Mouse (Mus musculus): Measurements from ENCODE around the gene Tmem131.
"Not testable (repeated sequence)": the region's sequence is repeated elsewhere in the genome, so short reads cannot be mapped to it uniquely, and the experiment has no call there.

Gene Tmem131

DNA sequence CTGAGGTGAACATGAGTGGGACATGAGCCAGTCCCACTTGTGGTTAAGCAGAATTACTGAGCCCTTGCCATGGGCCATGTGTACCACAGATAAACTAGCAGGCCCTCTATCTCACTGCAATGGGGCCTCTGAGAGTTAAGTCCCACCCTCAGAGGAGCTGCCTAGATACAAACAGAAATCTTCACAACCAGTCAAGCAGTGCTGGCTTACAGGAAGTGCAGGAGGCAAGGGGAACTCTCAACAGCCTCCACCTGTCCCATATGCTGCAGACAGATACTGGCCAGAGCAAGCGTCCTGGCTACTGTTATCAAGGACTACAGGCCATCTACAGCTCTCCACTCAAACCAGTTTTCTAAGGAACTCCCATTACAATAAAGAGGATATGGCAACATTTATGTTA, 23.7 kb downstream of the Tmem131 start:
- no peak for DNase-seq (ENCODE audit: low read depth, low spot score)

DNA sequence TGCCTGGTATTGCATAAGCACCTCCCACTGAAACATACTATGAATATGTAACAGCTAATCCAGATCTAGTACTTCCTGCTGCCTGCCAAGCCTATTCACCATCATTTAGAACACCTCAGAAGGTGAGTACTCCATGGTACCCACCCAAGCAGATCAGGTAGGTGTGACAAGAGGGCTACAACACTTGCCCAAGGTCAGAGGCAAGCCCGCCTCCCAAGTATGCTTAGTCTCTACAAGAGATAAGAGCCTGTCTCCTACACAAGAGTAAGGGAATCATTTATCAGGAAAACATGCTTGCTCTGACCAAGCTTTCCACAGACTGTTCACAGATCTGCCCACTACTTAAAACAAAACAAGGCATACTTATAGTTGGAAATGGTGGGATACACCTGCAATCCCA, 26.0 kb downstream of the Tmem131 start:
- DNase-seq (ENCODE audit: low read depth, low spot score) = no peak

DNA sequence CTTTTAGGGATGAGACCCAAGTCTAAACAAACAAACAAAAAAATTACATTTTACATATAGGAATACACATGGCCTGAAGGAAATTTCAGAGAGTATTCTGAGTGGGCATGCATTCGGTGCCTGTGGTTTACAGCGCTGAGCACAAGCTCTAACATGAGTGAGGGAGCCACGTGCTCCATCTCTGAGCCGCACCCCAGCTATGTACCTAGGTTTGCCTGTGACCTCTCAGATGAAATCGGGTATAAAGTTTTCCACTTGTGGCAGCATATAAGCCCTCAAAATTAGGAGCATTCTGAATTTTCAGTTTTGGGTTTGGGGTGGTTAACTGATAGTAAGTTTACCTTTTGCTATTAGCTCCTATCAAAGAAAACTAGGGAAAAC, 28.3 kb downstream of the Tmem131 start:
- no peak for DNase-seq (ENCODE audit: low read depth, low spot score)

DNA sequence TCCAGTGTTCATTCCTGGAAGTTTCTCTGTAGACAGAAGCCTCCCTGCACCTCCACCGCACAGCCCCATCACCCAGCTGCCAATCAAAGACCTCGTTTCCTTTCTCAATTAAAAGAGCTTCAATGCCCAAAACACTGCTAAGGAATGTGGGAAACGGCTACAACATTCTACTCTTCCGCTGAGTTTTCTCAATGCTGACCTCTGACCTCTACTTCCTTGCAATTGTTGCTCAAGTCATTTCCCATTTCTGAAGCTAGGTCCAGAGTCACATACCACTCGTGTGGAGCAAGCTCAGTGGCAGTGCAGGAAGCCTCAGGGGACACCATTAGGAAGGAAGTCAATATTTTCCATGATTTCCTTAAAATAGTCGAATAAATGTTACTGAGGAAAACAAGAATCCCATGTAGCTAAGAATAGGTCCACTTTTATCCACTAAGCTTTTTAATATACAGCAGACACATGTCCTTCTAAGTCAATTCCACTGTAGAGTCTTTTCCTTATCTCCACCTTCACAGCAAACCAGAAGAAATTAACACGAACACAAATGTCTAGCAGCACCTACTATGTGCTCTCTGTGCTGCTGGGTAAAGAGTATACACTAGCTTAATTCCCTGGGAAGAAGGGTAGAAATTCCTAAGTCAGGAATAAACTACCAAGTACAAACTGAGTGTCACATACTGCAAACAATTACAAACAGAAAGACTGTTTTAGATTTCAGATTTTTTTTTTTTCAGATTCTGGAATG, 28.8 kb downstream of the Tmem131 start:
- no peak for DNase-seq (ENCODE audit: low read depth, low spot score)

DNA sequence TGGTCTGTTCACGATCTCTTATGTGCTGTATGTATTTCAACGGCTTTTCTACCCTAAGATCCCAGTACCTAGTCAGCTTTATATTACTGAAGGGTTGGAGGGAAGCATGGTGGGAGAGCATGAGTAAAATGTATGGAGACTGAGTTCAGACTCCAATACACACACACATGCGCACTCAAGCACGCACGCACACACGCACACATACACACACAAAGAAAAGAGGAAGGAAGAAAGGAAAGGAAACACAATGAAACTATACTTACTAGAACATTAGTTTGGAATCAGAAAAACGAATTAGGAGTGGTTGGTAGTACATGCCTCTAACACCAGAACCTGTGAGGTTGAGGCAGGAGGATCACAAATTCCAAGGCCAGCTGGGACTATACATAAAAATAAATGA, 29.7 kb downstream of the Tmem131 start:
- no peak for DNase-seq (ENCODE audit: low read depth, low spot score)

DNA sequence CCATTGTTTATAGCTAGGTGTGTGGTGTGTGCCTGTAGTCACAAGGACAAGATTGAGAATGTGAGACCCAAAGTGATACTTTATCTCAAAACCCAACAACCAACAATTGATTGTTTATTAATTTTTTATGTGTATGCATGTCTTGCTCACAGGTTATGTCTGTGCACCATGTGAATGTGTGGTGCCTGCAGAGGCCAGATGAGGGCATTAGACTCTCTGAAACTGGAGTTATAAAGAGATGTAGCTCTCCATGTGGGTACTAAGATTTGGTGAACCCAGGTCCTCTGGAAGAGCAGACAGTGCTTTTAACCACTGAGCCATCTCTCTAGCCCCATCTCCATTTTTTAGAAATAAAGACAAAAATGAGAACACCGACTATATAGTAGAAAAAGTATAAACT, 31.2 kb downstream of the Tmem131 start:
- DNase-seq (ENCODE audit: low read depth, low spot score) = no peak

DNA sequence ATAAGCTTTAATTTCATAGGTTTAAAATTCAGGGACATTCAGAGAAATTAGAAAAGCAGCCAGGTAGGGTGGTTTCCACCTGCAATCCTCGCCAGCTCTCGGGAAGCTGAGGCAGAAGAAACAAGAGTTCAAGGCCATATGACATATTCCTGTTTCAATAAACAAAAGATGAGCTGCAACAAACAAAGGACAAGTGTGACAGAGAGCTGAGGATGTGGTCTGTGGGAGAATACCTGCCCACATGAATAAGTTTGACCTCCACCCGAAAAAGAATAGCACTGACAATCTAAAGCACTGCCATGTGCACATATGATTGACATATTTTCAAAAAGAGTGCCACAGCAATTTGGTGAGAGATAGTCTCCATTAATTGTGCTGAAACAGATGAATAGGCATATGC, 31.9 kb downstream of the Tmem131 start:
- no peak for DNase-seq (ENCODE audit: low read depth, low spot score)

DNA sequence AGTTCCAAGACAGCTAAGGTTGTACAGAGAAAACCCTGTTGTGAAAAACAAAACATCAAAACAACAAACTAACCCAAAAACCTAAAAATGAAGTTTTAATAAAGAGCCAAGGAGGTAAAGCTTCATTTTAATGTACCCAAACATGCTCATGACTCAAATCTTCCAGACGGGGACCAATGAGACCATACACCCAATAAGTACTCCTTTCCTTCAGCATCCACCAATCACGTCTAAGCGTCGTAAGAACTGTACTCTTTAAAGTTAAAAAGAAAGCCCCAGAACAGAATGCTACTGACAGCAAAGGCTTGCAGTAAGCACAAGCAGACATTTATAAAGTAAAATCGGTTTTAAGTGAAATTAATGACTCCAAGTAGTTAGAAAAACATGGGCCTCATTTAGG, 33.1 kb downstream of the Tmem131 start:
- DNase-seq (ENCODE audit: low read depth, low spot score) = no peak

DNA sequence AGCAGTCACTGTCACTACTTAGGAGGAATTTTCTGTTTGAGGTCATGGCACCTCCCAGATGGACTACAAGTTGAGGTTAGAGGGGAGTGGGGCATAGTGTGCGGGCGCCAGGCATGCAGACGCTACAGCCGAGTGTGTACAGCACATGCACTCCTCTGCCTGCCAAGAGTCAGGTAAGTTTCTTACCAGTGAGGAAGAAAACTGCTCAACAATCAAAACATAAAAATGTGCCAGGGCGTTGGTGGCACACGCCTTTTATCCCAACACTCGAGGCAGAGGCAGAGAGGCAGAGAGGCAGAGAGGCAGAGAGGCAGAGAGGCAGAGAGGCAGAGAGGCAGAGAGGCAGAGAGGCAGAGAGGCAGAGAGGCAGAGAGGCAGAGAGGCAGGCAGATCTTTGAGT, 33.5 kb downstream of the Tmem131 start:
- not testable (repeated sequence) for DNase-seq (ENCODE audit: low read depth, low spot score)

DNA sequence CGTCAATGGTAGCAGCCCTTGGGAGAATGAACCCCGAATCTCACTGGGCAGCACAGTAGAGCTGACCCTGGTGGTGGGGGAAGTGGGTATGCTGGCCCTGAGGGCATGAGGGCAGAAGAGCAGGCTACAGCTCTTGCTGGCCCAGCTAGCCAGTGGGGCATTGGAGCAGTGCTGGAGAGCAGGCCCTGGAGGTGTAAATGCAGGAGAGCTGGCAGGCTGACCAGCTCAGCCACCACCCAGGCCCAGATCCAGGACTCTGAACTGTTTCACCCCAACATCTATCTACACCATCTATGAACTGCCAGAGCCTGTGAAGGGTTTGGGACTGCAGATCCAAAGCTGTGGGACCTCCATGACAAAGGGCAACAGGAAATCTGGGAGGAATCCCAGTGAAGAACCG, 38.2 kb downstream of the Tmem131 start:
- DNase-seq (ENCODE audit: low read depth, low spot score) = no peak

DNA sequence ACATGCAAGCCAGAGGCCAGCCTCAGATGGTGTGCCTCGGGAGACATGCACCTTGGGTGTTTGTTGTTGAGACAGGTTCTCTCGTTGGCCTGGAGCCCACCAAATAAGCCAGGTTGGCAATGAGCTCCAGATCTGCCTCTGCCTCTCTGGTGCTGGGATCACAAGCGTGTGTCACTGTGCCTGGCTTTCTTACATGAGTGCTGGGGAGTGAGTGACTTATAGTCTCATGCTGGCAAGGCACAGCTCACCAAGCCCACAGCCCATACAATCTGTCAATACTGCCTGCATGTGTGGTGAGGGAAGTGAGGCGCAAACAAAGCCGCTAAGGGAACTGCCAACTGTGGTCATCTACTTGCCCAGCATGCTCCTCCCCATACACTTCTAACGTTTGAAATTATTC, 39.0 kb downstream of the Tmem131 start:
- no peak for DNase-seq (ENCODE audit: low read depth, low spot score)

DNA sequence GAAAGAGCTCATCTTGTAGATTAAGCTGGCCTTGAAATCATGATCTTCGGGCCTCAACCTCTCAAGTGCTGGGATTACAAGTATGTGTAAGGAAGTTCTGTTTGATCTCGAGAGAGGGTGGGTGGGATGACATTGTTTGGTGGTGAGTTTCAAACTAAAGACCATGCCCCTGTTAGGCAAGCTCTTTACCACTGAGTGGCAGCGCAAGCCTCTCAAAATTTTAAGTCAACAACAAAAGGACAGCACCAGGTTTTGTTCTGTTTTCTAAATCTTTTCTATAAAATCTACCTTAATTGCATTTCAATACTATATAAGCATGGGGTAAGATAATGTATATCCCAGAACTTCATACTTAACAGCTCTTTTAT, 39.4 kb downstream of the Tmem131 start:
- DNase-seq (ENCODE audit: low read depth, low spot score) = no peak

DNA sequence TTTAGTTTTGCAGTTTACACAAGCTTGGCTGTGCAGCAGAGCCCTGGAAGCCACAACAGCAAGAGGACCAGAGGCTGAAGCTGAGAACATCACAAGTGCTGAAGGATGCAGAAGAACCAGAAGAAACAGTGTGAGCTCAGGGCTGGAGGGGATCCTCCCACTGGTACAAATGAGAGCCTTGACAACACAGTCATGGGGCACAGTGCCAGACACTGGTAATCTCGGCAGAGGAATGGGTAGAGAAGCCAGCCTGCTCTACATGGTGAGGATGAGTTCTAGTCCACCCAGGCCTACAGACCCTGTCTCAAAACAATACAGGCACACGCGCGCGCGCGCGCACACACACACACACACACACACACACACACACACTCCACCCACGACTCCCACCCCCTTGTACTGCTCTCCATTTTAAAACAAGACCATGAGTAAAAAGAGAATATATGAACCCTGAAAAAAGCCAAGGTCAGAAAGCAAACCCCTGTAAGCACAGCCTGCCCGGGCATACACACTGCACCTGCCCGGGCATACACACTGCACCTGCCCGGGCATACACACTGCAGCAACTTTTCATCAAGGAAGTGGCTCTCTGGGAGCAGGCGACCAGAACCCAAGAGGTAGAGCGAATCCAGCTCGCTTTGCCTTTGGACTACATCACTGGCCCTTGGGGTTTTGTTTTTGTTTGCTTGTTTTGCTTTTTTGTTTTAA, 39.9 kb downstream of the Tmem131 start:
- no peak for DNase-seq (ENCODE audit: low read depth, low spot score)

DNA sequence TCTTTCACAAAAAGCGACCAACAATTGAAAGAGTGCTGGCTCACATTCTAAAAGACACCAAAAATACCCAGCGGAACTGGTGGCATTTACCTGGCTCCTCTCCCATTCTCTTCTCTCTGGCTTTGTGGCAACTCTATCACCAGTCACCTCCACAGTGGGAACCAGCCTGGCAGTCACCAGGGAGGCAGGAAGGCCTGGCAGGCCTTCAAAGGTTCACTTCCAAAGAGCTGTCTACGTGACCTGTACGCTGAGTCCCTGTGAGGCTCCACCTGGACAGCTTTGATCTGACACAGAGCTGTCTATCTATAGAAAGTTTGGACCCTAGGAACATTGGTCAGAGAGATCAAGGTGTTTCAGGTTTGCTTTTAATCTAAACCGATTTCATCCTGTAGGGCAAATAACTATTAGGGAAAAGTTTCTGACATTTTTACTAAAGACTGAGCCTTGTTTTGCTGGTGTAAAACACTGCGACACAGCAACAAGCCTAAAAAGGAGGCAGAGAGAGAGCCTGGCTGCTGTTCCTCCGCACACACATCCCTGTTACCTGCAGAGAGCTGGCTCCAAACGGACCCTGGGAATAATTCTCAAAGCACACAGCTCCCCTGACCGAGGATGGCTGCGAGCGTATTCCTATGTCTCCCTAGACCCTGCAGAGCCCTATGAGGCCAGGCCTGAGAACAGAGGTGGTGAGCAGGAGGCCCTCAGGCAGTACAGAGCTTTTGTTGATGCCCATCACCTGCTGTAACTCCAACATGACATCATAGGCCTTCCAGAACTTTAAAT, 40.7 kb downstream of the Tmem131 start:
- no peak for DNase-seq (ENCODE audit: low read depth, low spot score)

DNA sequence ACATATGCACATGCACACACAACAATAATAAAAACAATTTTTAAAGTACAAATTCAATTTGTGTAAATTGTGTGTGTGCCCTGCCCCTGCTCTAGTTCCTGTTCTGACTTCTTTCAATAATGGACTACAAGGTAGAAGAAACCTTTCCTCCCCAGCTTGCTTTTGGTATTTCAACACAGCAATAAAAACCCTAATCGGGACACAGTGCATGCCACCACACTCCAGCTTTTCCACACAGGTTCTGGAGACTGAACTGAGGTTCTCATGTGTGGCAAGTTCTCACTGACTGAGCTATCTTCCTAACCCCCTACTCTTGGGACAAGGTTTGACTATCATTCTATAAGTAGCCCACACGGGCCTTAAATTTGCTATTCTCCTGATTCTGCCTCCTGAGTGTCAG, 43.8 kb downstream of the Tmem131 start:
- DNase-seq (ENCODE audit: low read depth, low spot score) = no peak

DNA sequence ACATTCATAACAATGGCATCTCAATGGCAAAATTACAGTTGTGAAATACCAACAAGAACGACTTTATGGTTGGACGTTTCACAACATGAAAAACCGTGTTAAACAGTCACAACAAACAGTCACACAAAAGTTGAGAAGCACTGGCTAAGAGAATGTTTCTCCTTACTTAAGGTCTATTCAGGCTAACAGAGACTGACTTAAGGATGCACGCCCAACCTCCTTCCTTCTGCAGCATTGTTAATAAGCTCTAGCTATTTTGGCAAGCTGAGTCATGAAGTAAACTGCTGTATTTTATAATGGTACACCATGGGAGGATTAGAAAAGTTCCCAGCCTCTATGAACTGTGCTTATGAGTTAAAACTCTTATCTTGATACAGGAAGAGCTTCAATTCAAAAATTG, 47.0 kb downstream of the Tmem131 start:
- no peak for DNase-seq (ENCODE audit: low read depth, low spot score)

DNA sequence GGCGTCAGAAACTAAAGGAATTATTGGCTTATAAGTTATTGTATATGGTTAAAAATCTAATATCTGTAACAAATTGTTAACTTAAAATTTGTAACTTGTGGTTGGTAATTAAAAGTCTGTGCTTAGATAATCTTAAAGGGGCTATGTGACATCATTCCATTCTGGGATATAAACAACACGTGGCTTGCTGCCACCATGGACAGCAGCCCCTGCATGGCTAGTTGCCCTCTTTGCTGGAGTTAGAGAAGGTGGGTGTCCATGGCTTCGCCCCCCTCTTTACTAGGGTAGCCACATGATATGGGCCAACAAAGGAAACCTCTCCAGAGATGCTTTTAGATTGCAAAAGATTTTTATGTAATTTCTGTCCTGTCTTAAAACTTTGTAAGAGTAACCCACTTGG, 48.0 kb downstream of the Tmem131 start:
- no peak for DNase-seq (ENCODE audit: low read depth, low spot score)

DNA sequence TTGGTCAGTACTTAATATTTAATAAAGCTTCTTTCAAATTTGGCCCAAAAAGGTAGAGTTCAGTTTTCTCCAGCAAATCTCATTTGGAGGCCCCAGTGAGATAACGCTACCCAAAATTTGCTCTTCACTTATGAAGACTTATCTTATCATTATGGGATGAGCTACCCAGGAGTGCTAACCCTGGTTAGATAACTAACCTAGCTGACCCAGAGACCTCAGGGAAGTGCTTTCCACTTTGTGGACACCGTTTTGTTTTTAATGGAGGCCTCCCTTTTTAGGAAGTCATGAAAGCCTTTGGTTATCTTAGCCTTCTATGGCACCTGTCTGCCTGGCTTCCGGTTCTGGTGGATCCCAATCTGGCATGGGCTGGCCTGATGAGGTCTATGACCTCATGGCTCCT, 49.3 kb downstream of the Tmem131 start:
- no peak for DNase-seq (ENCODE audit: low read depth, low spot score)

DNA sequence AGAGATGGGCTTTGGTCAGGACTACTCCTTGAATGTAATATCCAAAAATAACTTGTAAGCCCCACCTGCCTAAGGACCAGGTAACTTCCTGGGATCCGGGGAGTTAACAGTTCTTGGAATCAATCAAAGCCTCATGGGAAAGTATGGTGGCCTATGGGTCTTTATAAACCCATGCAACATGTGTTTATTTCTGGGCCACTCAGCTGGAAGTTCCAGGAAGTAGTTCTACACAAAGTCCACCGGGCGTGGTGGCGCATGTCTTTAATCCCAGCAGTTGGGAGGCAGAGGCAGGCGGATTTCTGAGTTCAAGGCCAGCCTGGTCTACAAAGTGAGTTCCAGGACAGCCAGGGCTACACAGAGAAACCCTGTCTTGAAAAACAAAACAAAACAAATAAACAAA, 49.7 kb downstream of the Tmem131 start:
- not testable (repeated sequence) for DNase-seq (ENCODE audit: low read depth, low spot score)

DNA sequence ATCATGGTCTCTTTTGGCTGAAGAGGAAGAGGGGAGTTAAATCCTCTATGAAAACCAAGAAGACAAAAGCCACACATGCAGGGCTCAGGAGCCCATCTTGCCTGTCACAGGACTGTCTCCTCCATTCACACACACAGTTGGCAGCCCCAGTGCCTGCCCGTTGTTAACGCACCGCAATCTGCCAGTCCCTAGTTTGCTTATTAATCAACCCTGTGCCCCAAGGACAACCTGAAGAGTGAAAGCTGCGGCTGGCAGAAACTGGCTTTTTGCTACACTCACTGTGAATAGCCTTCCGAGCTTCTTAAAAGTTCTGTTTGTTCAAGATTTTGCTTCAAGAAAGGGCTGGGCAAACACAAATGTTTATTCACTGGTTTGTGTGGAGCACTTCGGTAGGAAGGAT, 50.3 kb downstream of the Tmem131 start:
- no peak for DNase-seq (ENCODE audit: low read depth, low spot score)

DNA sequence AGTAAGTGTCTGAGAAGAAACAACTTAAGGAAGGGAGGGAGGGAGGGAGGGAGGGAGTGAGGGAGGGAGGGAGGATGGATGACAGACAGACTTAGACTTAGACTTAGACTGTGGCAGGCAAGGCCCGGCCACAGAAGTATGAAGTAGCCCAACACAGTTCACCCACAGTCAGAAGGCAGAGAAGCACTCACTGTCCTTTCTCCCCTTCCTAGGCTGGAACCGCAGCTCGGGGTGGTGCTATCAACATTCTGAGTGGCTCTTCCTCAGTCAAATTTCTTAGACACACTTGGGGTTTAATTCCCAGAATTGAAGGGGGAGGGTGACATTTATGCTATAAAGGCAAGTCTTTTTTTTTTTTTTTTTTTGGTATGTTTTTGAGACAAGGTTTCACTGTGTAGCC, 51.0 kb downstream of the Tmem131 start:
- DNase-seq (ENCODE audit: low read depth, low spot score) = no peak

DNA sequence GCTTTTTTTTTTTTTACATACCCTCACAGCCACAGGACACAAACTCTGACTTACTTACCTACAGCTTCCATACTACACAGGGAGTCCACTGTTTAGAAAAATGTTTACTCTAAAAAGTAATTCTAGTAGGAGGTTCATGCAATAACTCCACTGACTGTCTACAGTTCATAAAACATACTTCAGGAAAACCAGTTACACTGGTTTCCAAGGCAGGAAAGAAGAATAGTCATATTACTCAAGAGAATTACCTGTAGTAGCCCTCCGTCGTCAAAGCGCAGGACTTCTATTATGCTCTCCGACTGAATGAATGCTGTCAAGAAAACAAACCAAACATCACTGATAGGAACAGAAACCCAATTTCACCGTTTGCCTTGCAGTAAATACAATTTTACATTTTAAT, 54.5 kb downstream of the Tmem131 start:
- DNase-seq (ENCODE audit: low read depth, low spot score) = no peak

DNA sequence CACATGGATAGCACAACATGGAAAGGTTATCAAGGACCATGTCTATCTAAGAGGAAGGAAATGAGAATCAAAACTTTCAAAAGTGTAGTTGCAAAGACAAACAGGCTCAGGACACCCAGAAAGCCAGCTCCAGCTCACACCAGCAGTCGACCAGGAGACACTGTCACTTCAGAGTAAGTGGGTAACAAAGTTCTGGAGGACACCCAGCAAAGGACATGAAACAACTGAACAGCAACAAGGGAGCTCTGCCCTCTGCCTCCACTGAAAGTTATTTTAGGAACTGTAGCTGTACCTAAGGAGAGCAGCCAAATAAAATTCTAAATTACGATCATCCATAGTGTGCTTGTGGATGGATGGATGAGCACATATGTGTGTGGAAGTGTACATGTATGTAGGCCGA, 56.3 kb downstream of the Tmem131 start:
- no peak for DNase-seq (ENCODE audit: low read depth, low spot score)

Measured in brain, embryonic 18.5 days (tissue).